Mouse (Mus musculus) intestine, embryonic 16.5 days (tissue): Measurements from ENCODE around the gene Tradd. TPM values are rescaled to one million over a fixed set of nuclear protein-coding genes. Genes with fewer than 3 reads are reported as not detected.
A peak's percentile ranks its signal among the peaks of the same experiment; 100 is the strongest.

Source experiments
- ATAC-seq: fragments of 200-750 bp; cut with Nextera tagmentation; 2 replicates; pipeline ENCODE4 v1.8.0; 2017; ENCODE audit warnings: moderate TSS enrichment, moderate library complexity
- H3K27ac ChIP-seq: fragments of 300-500 bp; sonication (generic); 2 replicates; pipeline ENCODE4 v1.5.1; 2014; ENCODE audit warnings: mild to moderate bottlenecking, low read length
- H3K27me3 ChIP-seq: fragments of 300-500 bp; sonication (generic); replicated peaks from 2 replicates; pipeline ENCODE4 v1.6.1; 2014; ENCODE audit warnings: low read length, control low read depth, mixed read lengths; ENCODE audit not compliant: control insufficient read depth, insufficient read depth
- H3K36me3 ChIP-seq: fragments of 300-500 bp; sonication (generic); 2 replicates; pipeline ENCODE4 v1.6.1; 2014; ENCODE audit warnings: low read length, control low read depth; ENCODE audit not compliant: control insufficient read depth, insufficient read depth
- H3K4me1 ChIP-seq: fragments of 300-500 bp; sonication (generic); 2 replicates; pipeline ENCODE4 v1.6.1; 2014; ENCODE audit warnings: low read length, control low read depth, mixed read lengths; ENCODE audit not compliant: control insufficient read depth, insufficient read depth
- H3K4me2 ChIP-seq: fragments of 300-500 bp; sonication (generic); 2 replicates; pipeline ENCODE4 v1.6.1; 2014; ENCODE audit warnings: low read depth, low read length, control low read depth
- H3K4me3 ChIP-seq: fragments of 300-500 bp; sonication (generic); 2 replicates; pipeline ENCODE4 v1.5.1; 2014; ENCODE audit warnings: mild to moderate bottlenecking, low read length
- H3K9ac ChIP-seq: fragments of 300-500 bp; sonication (generic); 2 replicates; pipeline ENCODE4 v1.6.1; 2014; ENCODE audit warnings: low read depth, low read length
- H3K9me3 ChIP-seq: fragments of 300-500 bp; sonication (generic); 2 replicates; pipeline ENCODE4 v1.6.1; 2016; ENCODE audit warnings: low read length, control low read depth; ENCODE audit not compliant: control insufficient read depth
- WGBS: fragments of 180-500 bp; shearing (Covaris S2); extraction: QIAGEN DNeasy Blood & Tissue Kit; methylation state at CpG from one replicate; pipeline ENCODE4 v1.1.7; 2014; 5-methylcytosine and 5-hydroxymethylcytosine counted together
- polyA plus RNA-seq: library from polyadenylated mRNA; unstranded; fragments of >200 nt; fragmentation: Nextera tagmentation; extraction: Ambion mirVana; gene quantifications from 2 replicates; pipeline ENCODE4 v1.2.1, GENCODE M21; 2015

Gene Tradd
- polyA plus RNA-seq, 1 experiment from 2014 or later: 46.0 TPM

DNA sequence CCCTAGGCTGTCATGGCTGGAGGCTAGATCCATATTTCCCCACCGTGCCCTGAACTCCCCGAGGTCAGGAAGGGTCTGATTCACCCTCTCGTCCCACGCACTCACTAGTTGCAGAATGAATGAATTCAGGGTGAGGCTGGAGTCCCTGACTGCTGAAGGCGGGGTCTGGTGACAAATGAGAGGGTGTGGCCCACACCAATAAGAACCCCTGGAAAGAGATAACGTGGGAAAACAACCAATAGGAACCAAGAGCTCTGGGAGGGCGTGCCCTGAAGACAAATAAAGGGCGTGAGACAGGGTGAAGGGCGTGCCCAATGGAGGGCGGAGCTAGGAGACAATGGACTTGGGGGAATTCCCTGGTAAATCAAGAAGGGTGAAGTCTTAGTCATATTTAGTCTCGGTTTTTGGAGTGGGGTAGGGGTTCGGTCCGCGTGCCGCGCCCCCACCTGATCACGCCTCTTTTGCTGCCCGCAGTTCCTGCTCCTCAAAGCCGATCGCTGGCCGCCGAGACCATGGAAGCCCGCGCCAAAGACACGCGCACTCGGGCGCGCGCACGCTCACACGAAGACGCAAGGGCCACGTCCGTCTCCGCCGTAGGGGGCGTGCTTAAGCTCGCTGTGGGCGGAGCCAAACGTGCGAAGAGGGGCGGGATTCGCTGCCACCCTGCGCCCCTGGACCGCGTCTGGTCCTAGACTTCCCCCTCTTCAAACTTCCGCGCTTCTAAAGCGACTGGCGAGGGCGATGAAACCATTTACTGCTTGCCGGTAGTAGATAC, 24.7 kb upstream of the Tradd start:
- Histone ChIP-seq H3K9me3 (no peaks in the 10 kb centered on the region), H3K4me2 (peak overlapping the region; percentile 93), H3K27me3 (peaks cover 13% of the 10 kb centered on the region), H3K9ac (peak overlapping the region; percentile 64), H3K27ac (0 out of 2 replicates have a peak overlapping the region, but pooled peaks have one; percentile 23), H3K4me1 (peaks cover 21% of the 10 kb centered on the region), H3K4me3 (peak overlapping the region; percentile 59), H3K36me3 (no peaks in the 10 kb centered on the region)
- WGBS: under 1% methylated on average over 53 of the region's 53 CpGs
- peak; percentile 95 for ATAC-seq

DNA sequence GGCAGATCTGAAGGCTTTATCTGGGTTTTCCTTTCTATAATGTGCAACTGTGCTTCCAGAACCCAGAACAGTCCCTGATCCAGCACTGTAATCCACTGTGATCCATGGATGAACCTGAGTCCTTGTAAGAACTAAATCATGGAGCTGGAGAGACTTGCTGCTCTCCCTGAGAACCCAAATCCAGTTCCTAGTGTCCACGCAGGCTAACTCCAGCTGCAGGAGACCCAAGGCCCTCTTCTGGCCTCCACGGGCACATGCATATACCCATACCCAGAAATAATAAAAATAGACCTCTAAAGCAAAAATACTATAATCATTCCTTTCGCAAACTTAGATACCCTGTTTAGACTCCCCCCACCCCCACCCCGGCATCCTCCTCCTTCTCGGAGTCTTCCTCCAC, 23.8 kb upstream of the Tradd start:
- 87% methylated on average over 5 of the region's 5 CpGs for WGBS
- Histone ChIP-seq H3K4me2 (peak overlapping the region; percentile 93; the same call in 1 of the 2 replicates), H3K9me3 (no peaks in the 10 kb centered on the region), H3K4me3 (no peak overlapping the region), H3K9ac (no peak overlapping the region), H3K27ac (no peak overlapping the region), H3K4me1 (peaks cover 21% of the 10 kb centered on the region), H3K36me3 (no peaks in the 10 kb centered on the region; the same call in 1 of the 2 replicates), H3K27me3 (peaks cover 13% of the 10 kb centered on the region)
- ATAC-seq: no peak

DNA sequence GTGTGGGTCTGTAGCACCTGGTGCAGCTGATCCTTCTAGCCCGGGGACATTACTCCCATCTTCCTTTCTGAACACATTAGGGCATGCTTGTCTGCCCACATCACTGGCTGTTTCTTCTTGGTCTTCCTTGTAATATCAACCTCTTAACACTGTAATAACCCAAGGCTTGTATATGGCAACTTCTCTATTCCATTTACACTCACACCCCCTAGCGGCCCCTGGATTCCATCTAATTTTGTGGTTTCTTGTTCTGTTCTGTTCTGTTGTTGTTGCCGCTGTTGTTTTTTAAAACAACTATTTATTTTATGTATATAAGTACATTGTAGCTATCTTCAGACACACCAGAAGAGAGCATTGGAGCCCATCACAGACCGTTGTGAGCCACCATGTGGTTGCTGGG, 22.5 kb upstream of the Tradd start:
- Histone ChIP-seq H3K36me3 (no peaks in the 10 kb centered on the region; the same call in 1 of the 2 replicates), H3K9me3 (no peaks in the 10 kb centered on the region), H3K4me3 (no peak overlapping the region), H3K4me1 (peaks cover 21% of the 10 kb centered on the region), H3K9ac (no peak overlapping the region), H3K27ac (no peak overlapping the region), H3K27me3 (peaks cover 13% of the 10 kb centered on the region), H3K4me2 (no peak overlapping the region)
- WGBS: 81% methylated on average over 4 of the region's 4 CpGs
- no peak for ATAC-seq

DNA sequence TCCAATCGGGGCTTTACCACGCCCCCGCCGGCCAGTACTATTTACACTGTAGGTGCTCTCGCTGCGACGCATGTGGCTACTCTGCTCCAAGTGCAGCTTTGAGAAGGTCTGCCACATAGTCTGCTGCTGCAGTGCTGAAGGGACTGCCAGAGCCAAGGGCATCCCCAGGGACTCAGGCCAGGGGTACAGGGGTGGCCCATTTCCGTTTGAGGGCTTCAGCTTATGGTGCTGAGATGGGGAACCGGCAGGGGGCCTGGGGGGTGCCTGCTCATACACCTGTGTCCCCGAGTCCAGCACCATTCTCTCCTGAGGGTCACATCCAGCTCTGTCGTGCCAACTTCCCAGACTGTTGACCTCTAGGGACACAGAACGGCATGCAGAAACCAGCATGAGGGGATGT, 21.1 kb upstream of the Tradd start:
- H3K4me2 ChIP-seq: no peak overlapping the region
- no peak overlapping the region for H3K9ac ChIP-seq
- no peaks in the 10 kb centered on the region; the same call in 1 of the 2 replicates for H3K36me3 ChIP-seq
- H3K4me1 ChIP-seq: peaks cover 18% of the 10 kb centered on the region
- no peak overlapping the region for H3K4me3 ChIP-seq
- H3K27me3 ChIP-seq: peaks cover 10% of the 10 kb centered on the region
- ATAC-seq: no peak
- 57% methylated on average over 12 of the region's 12 CpGs for WGBS
- H3K9me3 ChIP-seq: no peaks in the 10 kb centered on the region
- no peak overlapping the region for H3K27ac ChIP-seq

DNA sequence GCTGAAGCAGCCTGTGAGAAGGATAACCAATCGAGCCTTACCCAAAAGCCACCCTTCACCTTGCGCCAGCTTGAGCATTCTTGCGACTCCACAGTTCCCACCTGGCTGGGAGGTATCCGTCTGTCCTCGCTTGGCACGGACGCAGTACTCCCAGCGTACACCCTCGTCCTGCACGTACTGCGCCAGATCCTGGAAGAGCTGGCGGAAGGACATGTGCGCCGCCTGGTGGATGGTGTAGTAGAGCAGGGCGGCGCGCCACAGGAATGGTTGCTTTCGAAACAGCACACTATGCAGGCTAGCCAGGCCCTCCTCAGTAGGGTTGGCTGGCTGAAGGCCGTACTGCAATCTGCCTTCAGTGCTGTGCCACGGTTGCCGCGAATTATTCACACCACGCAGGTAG, 18.7 kb upstream of the Tradd start:
- Histone ChIP-seq H3K9me3 (no peaks in the 10 kb centered on the region), H3K27me3 (peaks cover 24% of the 10 kb centered on the region; the same call in 1 of the 2 replicates), H3K9ac (no peak overlapping the region), H3K36me3 (no peaks in the 10 kb centered on the region; the same call in 1 of the 2 replicates), H3K27ac (no peak overlapping the region), H3K4me2 (no peak overlapping the region), H3K4me3 (no peak overlapping the region), H3K4me1 (peaks cover 9% of the 10 kb centered on the region)
- ATAC-seq: peak; percentile 75
- WGBS: 32% methylated on average over 23 of the region's 23 CpGs

DNA sequence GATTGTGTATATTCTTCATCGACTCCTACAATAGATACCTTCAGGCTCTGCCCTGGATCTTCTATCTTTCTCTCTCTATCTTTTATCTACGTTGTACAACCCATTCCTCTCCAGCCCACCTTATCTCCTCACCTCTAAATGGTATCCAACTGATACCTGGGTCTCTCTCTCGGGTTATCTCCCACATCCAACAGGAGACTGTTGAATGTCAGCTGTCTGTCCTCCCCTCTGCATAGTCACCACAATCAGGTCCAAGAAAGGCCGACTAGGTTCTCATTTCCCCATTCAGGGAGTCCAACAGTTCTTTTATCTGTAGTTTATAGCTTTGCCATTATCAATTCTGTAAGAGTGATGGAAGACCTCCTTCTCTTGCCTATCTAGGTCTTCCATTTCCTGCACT, 17.8 kb upstream of the Tradd start:
- no peak overlapping the region for H3K4me3 ChIP-seq
- H3K4me2 ChIP-seq: no peak overlapping the region
- H3K9ac ChIP-seq: no peak overlapping the region
- H3K4me1 ChIP-seq: peaks cover 9% of the 10 kb centered on the region
- no peaks in the 10 kb centered on the region for H3K9me3 ChIP-seq
- ATAC-seq: no peak
- no peaks in the 10 kb centered on the region; the same call in 1 of the 2 replicates for H3K36me3 ChIP-seq
- 85% methylated on average over 4 of the region's 4 CpGs for WGBS
- H3K27ac ChIP-seq: no peak overlapping the region
- peaks cover 31% of the 10 kb centered on the region for H3K27me3 ChIP-seq

DNA sequence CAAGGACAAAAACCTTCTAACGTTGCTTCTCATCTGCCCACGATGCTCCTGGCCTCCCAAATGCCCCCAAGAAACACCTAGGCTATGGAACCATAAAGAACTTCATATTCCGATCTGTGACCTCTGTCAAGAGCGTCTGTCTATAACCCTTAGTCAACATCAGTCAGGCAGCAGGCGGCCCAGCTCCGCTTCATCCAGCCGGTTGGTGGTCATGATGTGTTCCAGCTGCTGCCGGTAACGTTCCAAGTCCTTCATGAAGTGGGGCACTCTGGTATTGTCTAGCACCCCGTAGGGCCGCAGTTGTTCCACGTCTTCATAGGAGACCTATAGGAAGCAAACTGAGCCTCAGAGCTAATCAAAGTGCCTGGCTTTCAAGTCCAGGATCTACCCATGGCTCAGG, 17.4 kb upstream of the Tradd start:
- Histone ChIP-seq H3K9ac (no peak overlapping the region), H3K4me1 (peaks cover 9% of the 10 kb centered on the region), H3K4me3 (no peak overlapping the region), H3K27ac (no peak overlapping the region), H3K4me2 (no peak overlapping the region), H3K36me3 (no peaks in the 10 kb centered on the region; the same call in 1 of the 2 replicates), H3K27me3 (peaks cover 34% of the 10 kb centered on the region), H3K9me3 (no peaks in the 10 kb centered on the region)
- 90% methylated on average over 12 of the region's 12 CpGs for WGBS
- ATAC-seq: no peak

DNA sequence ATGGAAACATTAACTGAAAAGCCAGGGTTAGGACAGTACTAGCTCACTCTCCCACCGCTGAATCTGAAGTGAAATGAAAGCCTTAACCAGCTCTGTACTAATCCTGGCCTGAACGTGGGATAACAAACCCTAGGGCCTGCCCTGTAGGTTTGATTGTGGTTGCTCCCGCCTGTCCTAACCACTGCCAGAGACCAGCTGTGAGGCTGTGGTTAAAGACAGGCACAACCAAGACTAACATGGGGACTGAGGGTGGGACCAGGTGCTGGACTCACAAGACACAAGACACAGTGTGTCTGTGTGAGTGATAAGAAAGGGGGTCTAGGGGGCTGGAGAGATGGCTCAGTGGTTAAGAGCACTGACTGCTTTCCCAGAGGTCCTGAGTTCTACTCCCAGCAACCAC, 16.2 kb upstream of the Tradd start:
- Histone ChIP-seq H3K4me1 (peaks cover 18% of the 10 kb centered on the region), H3K27me3 (peaks cover 42% of the 10 kb centered on the region), H3K9me3 (no peaks in the 10 kb centered on the region), H3K27ac (no peak overlapping the region), H3K36me3 (no peaks in the 10 kb centered on the region; the same call in 1 of the 2 replicates), H3K4me2 (no peak overlapping the region), H3K4me3 (no peak overlapping the region), H3K9ac (no peak overlapping the region)
- no peak for ATAC-seq
- 77% methylated on average over 3 of the region's 3 CpGs for WGBS

DNA sequence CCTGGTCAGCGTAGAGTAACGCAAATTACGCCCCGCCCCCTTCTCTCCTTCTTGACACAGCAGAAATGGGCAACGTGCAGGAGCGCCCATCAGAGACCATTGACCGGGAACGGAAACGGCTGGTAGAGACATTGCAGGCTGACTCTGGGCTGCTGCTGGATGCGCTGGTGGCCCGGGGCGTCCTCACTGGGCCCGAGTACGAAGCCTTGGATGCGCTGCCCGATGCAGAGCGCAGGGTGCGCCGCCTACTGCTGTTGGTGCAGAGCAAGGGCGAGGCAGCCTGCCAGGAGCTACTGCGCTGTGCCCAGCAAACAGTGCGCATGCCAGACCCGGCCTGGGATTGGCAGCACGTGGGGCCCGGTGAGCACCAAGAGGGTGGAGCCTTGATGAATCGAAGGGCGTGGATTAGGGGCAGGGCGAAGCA, 14.5 kb upstream of the Tradd start:
- H3K4me1 ChIP-seq: peaks cover 21% of the 10 kb centered on the region
- no peaks in the 10 kb centered on the region; the same call in 1 of the 2 replicates for H3K36me3 ChIP-seq
- H3K9ac ChIP-seq: peak overlapping the region; percentile 46; the same call in 1 of the 2 replicates
- H3K27ac ChIP-seq: no peak overlapping the region
- WGBS: 3% methylated on average over 28 of the region's 28 CpGs
- peaks cover 53% of the 10 kb centered on the region for H3K27me3 ChIP-seq
- ATAC-seq: peak; percentile 70
- H3K9me3 ChIP-seq: no peaks in the 10 kb centered on the region
- peak overlapping the region; percentile 33 for H3K4me3 ChIP-seq
- peak overlapping the region; percentile 58 for H3K4me2 ChIP-seq
